ENCODE assay signal across 27 mouse cellular contexts in the genomic region with DNA sequence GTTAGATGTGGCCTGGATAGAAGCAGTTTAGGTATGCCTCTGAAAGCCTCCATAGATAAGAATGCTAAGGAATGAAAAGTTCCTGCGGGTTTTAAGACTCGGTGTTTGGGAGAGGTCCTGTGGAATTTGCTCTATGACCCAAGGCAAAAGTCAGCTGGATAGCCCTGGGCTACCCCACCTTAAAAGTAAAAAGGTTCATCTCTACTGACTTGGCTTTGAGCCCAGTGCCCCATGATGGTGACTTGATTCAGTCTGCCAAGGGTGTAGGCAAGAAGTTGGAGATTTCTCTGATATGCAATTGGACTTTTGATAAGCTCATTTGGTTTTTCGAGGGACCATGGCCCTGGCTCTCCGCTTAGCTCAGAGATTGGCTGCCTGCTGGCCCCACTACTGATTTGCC.
A peak's percentile ranks its signal among the peaks of the same experiment; 100 is the strongest.
DNase-seq lines count a peak whose midpoint lies in the region; ATAC-seq and TF ChIP-seq lines count a peak whose summit lies in the region.
"Had no signal": no experiment of that assay in that cellular context is flagged by ENCODE, and none has a peak within 500 bp of the region (broad histone marks: within the 10 kb centered on the region; RNA-seq: fewer than 3 reads in every experiment).

No protein-coding gene starts in this region.

- TF ChIP-seq POLR2A in MEL (IDR thresholded peaks at IDR 0.05; ENCODE audit: control insufficient read depth in 1 of 2, insufficient read depth in 1 of 2, low read depth in 1 of 2, low read length in 2 of 2, poor library complexity in 1 of 2) = no peak

- no peaks in the 10 kb centered on the region for H3K27me3 ChIP-seq in kidney, embryonic 15.5 days
- H3K27me3 ChIP-seq in MEL (ENCODE audit: control insufficient read depth in 1 of 2, insufficient read depth in 2 of 2, low read length in 2 of 2) = no peaks in the 10 kb centered on the region; a peak in 1 of 4 replicates
- H3K27me3 ChIP-seq in forebrain, embryonic 10.5 days (ENCODE audit: poor library complexity, severe bottlenecking) = no peaks in the 10 kb centered on the region
- H3K27me3 ChIP-seq: CH12.LX; embryonic facial prominence, embryonic 12.5 days; embryonic facial prominence, embryonic 15.5 days; forebrain, embryonic 12.5 days; forebrain, embryonic 15.5 days; heart, embryonic 13.5 days; hindbrain, embryonic 12.5 days; hindbrain, embryonic 15.5 days had no signal

- H3K4me2 ChIP-seq in kidney, embryonic 15.5 days = no peak overlapping the region
- H3K4me2 ChIP-seq: embryonic facial prominence, embryonic 12.5 days; embryonic facial prominence, embryonic 15.5 days; forebrain, embryonic 12.5 days; forebrain, embryonic 15.5 days; heart, embryonic 13.5 days; hindbrain, embryonic 12.5 days; hindbrain, embryonic 15.5 days had no signal

- H3K9me3 ChIP-seq in kidney, embryonic 15.5 days (replicated peaks) = no peaks in the 10 kb centered on the region
- H3K9me3 ChIP-seq in MEL (replicated peaks; ENCODE audit: insufficient read depth, low read length) = no peaks in the 10 kb centered on the region
- H3K9me3 ChIP-seq in forebrain, embryonic 10.5 days = no peaks in the 10 kb centered on the region
- H3K9me3 ChIP-seq: embryonic facial prominence, embryonic 12.5 days; embryonic facial prominence, embryonic 15.5 days; forebrain, embryonic 12.5 days; forebrain, embryonic 15.5 days; G1E; heart, embryonic 10.5 days; heart, embryonic 13.5 days; hindbrain, embryonic 12.5 days; hindbrain, embryonic 15.5 days had no signal

- no peaks in the 10 kb centered on the region for H3K36me3 ChIP-seq in kidney, embryonic 15.5 days
- peaks cover 0 to 7% of the 10 kb centered on the region in 2 experiments; a peak in 2 of 4 replicates for H3K36me3 ChIP-seq in MEL (ENCODE audit: control insufficient read depth in 1 of 2, insufficient read depth in 2 of 2, low read length in 2 of 2)
- H3K36me3 ChIP-seq in forebrain, embryonic 10.5 days (replicated peaks) = no peaks in the 10 kb centered on the region
- H3K36me3 ChIP-seq: embryonic facial prominence, embryonic 12.5 days; embryonic facial prominence, embryonic 15.5 days; forebrain, embryonic 12.5 days; forebrain, embryonic 15.5 days; G1E; heart, embryonic 10.5 days; heart, embryonic 13.5 days; hindbrain, embryonic 12.5 days; hindbrain, embryonic 15.5 days had no signal

- no peaks in the 10 kb centered on the region for H3K79me2 ChIP-seq in MEL (ENCODE audit: control insufficient read depth, insufficient read depth, low read length, poor library complexity)

- no peak overlapping the region for H3K4me3 ChIP-seq in kidney, embryonic 15.5 days (replicated peaks)
- no peak overlapping the region for H3K4me3 ChIP-seq in MEL (ENCODE audit: control insufficient read depth in 1 of 2, insufficient read depth in 1 of 2, low read depth in 2 of 2, low read length in 2 of 2)
- H3K4me3 ChIP-seq in forebrain, embryonic 10.5 days = no peak overlapping the region
- H3K4me3 ChIP-seq: embryonic facial prominence, embryonic 12.5 days; embryonic facial prominence, embryonic 15.5 days; forebrain, embryonic 12.5 days; forebrain, embryonic 15.5 days; heart, adult 2 months; heart, embryonic 10.5 days; heart, embryonic 13.5 days; hindbrain, embryonic 12.5 days; hindbrain, embryonic 15.5 days had no signal

- H3K9ac ChIP-seq in kidney, embryonic 15.5 days = no peak overlapping the region
- no peak overlapping the region for H3K9ac ChIP-seq in MEL (ENCODE audit: control insufficient read depth, low read depth, low read length, poor library complexity, severe bottlenecking)
- H3K9ac ChIP-seq: embryonic facial prominence, embryonic 12.5 days; embryonic facial prominence, embryonic 15.5 days; forebrain, embryonic 12.5 days; forebrain, embryonic 15.5 days; heart, embryonic 13.5 days; hindbrain, embryonic 12.5 days; hindbrain, embryonic 15.5 days had no signal

- TF ChIP-seq EP300 in MEL (IDR thresholded peaks at IDR 0.05; ENCODE audit: low read depth in 1 of 2, low read length in 2 of 2) = no peak

- peak; percentile 3 for DNase-seq in kidney, adult 11 months
- no peak for DNase-seq in kidney, postnatal 10 days
- peak; percentile 31 for DNase-seq in kidney, adult 9 months
- DNase-seq in MEL (ENCODE audit: low read depth, low spot score) (peak; percentile 30), ZHBTc4 (ENCODE audit: low read depth, low spot score) (peak; percentile 70)
- DNase-seq in forebrain, embryonic 10.5 days (ENCODE audit: extremely low spot score, low spot score) = no peak
- DNase-seq: adrenal gland, adult 2 months; adrenal gland, postnatal 14 days; B cell, adult 2 months; cerebellum, adult 11 months; cerebellum, adult 2 months; cerebellum, adult 9-11 months; cerebellum, postnatal 25 days; gastrocnemius, postnatal 25 days; heart, adult 2 months; heart, postnatal 14 days had no signal

- no peaks in the 10 kb centered on the region for H3K4me1 ChIP-seq in kidney, embryonic 15.5 days
- H3K4me1 ChIP-seq in MEL (ENCODE audit: control insufficient read depth in 1 of 2, insufficient read depth in 2 of 2, low read length in 2 of 2) = no peaks in the 10 kb centered on the region; a peak in 2 of 4 replicates
- no peaks in the 10 kb centered on the region for H3K4me1 ChIP-seq in forebrain, embryonic 10.5 days
- H3K4me1 ChIP-seq: embryonic facial prominence, embryonic 12.5 days; embryonic facial prominence, embryonic 15.5 days; forebrain, embryonic 12.5 days; forebrain, embryonic 15.5 days; heart, embryonic 10.5 days; heart, embryonic 13.5 days; hindbrain, embryonic 12.5 days; hindbrain, embryonic 15.5 days had no signal

- TF ChIP-seq CTCF in MEL (IDR thresholded peaks at IDR 0.05 in 2 of 3, conservative IDR thresholded peaks at IDR 0.05 in 1 of 3; ENCODE audit: control insufficient read depth in 1 of 3, insufficient read depth in 1 of 3, low read depth in 2 of 3, low read length in 3 of 3, poor library complexity in 1 of 3, severe bottlenecking in 1 of 3) = no peak

- WGBS in kidney, embryonic 15.5 days = 94% methylated on average over 4 of the region's 4 CpGs
- WGBS in forebrain, embryonic 10.5 days = 91% methylated on average over 4 of the region's 4 CpGs

- no peak for ATAC-seq in kidney, embryonic 15.5 days (replicated peaks; ENCODE audit: low FRiP score)
- ATAC-seq: forebrain, embryonic 15.5 days had no signal

- TF ChIP-seq RAD21 in MEL (IDR thresholded peaks at IDR 0.05; ENCODE audit: low read depth, low read length) = no peak

- H3K27ac ChIP-seq in kidney, embryonic 15.5 days = no peak overlapping the region
- no peak overlapping the region for H3K27ac ChIP-seq in MEL (ENCODE audit: control insufficient read depth, low read depth, low read length)
- no peak overlapping the region for H3K27ac ChIP-seq in forebrain, embryonic 10.5 days
- H3K27ac ChIP-seq: embryonic facial prominence, embryonic 12.5 days; embryonic facial prominence, embryonic 15.5 days; forebrain, embryonic 12.5 days; forebrain, embryonic 15.5 days; heart, adult 2 months; heart, embryonic 10.5 days; heart, embryonic 13.5 days; hindbrain, embryonic 12.5 days; hindbrain, embryonic 15.5 days had no signal

TF ChIP-seq in MEL, 35 proteins besides CTCF, POLR2A, EP300 and RAD21:
- no peak for TF ChIP-seq MAX (IDR thresholded peaks at IDR 0.05; ENCODE audit: low read length)
- no peak for TF ChIP-seq E2F4 (IDR thresholded peaks at IDR 0.05; ENCODE audit: borderline replicate concordance, low read depth, low read length)
- TF ChIP-seq CHD2 (IDR thresholded peaks at IDR 0.05; ENCODE audit: low read length) = no peak
- no peak for TF ChIP-seq ZKSCAN1 (IDR thresholded peaks at IDR 0.05; ENCODE audit: low read depth, low read length)
- no peak for TF ChIP-seq JUND (IDR thresholded peaks at IDR 0.05; ENCODE audit: low read depth, low read length)
- TF ChIP-seq ZC3H11A (IDR thresholded peaks at IDR 0.05; ENCODE audit: low read depth, low read length) = no peak
- no peak for TF ChIP-seq TBP (IDR thresholded peaks at IDR 0.05; ENCODE audit: low read depth, low read length)
- TF ChIP-seq MXI1 (IDR thresholded peaks at IDR 0.05; ENCODE audit: low read depth, low read length) = no peak
- TF ChIP-seq SMC3 (IDR thresholded peaks at IDR 0.05; ENCODE audit: low read depth, low read length) = no peak
- no peak for TF ChIP-seq MAFK (IDR thresholded peaks at IDR 0.05; ENCODE audit: borderline replicate concordance, low read depth, low read length)
- TF ChIP-seq USF2 (IDR thresholded peaks at IDR 0.05; ENCODE audit: borderline replicate concordance in 1 of 2, insufficient read depth in 1 of 2, low read depth in 1 of 2, low read length in 2 of 2) = no peak
- no peak for TF ChIP-seq TAL1 (IDR thresholded peaks at IDR 0.05; ENCODE audit: low read length)
- TF ChIP-seq POLR2AphosphoS2 (IDR thresholded peaks at IDR 0.05; ENCODE audit: low read length) = no peak
- TF ChIP-seq ZMIZ1 (IDR thresholded peaks at IDR 0.05; ENCODE audit: low read depth, low read length) = no peak
- no peak for TF ChIP-seq ZNF384 (IDR thresholded peaks at IDR 0.05; ENCODE audit: low read depth, low read length)
- no peak for TF ChIP-seq UBTF (IDR thresholded peaks at IDR 0.05; ENCODE audit: borderline replicate concordance, insufficient read depth, low read depth, low read length)
- no peak for TF ChIP-seq GATA1 (IDR thresholded peaks at IDR 0.05; ENCODE audit: low read depth, low read length)
- TF ChIP-seq SIN3A (IDR thresholded peaks at IDR 0.05; ENCODE audit: low read length) = no peak
- no peak for TF ChIP-seq ETS1 (IDR thresholded peaks at IDR 0.05; ENCODE audit: low read depth, low read length)
- TF ChIP-seq POLR2AphosphoS5 (IDR thresholded peaks at IDR 0.05; ENCODE audit: borderline replicate concordance, low read depth, low read length) = no peak

Comparison
In these comparisons a context has a peak if more than half of its experiments do, and no peak if none do; other contexts are left out.
1. DNase-seq: peak in kidney, adult 11 months (single experiment), kidney, adult 9 months (single experiment), MEL (single experiment) and ZHBTc4 (single experiment); none in kidney, postnatal 10 days (single experiment) and forebrain, embryonic 10.5 days (single experiment).